Mouse (Mus musculus): ENCODE results near the gene Tas1r2.

Gene Tas1r2

GRCm38 (mm10) chr4:139710467-139711334 is 57.4 kb downstream of the Tas1r2 start:
- DNase-seq (ENCODE audit: low spot score in 2 of 2): no peak

DNA sequence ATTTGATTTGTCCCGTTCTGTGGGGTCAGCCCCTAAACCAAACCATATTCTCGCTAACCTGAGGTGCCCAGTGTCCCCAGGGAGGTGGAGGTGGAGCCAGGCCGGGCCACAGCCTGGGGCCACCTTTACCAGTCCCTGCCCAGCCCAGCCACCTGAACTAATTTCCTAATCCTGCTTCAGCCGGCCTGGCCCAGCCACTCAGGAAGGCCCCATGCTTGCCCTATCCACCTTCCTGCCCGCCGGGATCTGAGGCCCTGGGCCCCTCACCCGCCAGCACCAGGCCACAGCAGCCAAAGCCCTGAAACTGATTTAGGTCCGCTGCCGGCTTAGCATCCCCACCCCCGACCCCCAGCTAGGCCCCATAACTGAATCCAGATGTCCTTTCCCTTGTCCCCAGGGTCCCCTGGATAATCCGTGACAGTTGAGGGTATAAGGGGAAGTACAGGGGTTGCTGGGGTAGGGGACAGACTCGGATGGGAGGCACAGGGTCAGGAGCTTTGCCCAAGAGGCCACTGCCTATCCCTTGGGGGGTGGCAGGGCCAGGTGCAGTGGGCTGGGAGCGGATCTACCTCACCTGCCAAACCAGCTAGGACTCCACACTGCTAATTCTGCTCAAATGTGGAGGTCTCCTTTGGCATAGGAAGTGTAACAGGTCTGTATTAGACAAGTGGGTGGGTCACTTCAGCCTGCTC is 62.0 kb downstream of the Tas1r2 start:
- DNase-seq (ENCODE audit: low spot score in 2 of 2): no peak

DNA sequence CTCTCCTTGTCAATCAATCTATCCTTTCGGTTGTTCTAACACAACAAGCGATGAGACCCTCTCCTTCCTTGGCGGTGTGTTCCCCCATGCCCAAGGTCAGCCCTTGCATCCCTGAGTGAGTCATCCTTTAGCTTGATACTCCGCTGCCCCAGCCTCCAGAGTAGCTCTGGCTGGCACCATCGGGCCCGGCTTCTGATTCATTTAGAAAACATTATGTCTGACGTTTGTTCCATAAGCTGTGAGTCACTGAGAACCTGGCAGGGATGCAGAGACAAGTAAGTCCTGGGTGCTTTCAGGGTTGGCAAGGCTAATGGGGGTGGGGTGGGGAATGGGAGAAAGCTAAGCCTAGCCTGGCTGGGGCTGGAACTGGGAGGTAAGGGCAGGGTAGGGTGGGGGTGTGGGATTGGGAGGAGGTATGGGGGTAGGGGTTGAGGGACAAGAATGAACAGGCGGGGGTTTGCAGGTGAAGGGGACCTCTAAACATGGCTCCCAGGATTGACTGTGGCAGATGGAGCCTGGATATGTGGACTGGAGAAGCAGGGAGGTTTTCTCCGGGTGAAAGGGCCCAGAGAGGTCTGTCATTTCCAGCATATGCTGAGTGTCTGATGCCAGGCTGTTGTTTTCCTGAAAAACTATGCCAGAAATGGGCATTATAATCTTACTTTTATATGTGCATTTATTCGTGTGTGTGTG is 63.3 kb downstream of the Tas1r2 start:
- no peak for DNase-seq (ENCODE audit: low spot score in 2 of 2)

DNA sequence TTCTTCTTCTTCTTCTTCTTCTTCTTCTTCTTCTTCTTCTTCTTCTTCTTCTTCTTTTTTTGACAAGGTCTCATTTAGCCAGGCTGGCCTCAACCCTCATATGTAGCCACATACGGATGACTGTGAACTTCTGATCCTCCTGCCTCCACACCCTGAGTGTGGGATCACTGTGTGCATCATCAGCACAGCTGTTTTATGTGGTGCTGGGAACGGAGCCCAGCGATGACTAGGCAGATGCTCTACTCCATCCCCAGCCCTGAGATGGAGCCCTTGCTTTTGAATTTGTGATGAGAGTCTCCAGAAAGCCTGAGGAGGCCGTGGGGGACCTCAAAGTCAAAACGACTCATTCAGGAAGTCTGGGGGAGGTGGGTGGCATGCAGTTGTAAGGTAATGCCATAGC is 65.6 kb downstream of the Tas1r2 start:
- DNase-seq (ENCODE audit: low spot score in 2 of 2): no peak
